Mouse (Mus musculus) limb, embryonic 10.5 days (tissue): ENCODE results near the gene Gnat1. TPM values are rescaled to one million over a fixed set of nuclear protein-coding genes. Genes with fewer than 3 reads are reported as not detected.

Experiments used
- DNase-seq: peaks from one replicate; pipeline ENCODE4 v3.0.0-alpha.2; 2017; ENCODE audit warnings: low spot score
- H3K27ac ChIP-seq: fragments of 300-500 bp; sonication (generic); 2 replicates; pipeline ENCODE4 v1.5.1; 2016; ENCODE audit warnings: mild to moderate bottlenecking
- H3K27me3 ChIP-seq: fragments of 300-500 bp; sonication (generic); 2 replicates; pipeline ENCODE4 v1.6.1; 2016; ENCODE audit warnings: low read depth, mild to moderate bottlenecking; ENCODE audit not compliant: poor library complexity, severe bottlenecking
- H3K36me3 ChIP-seq: fragments of 300-500 bp; sonication (generic); 2 replicates; pipeline ENCODE4 v1.6.1; 2016; ENCODE audit warnings: mild to moderate bottlenecking, moderate library complexity
- H3K4me1 ChIP-seq: fragments of 300-500 bp; sonication (generic); 2 replicates; pipeline ENCODE4 v1.6.1; 2016
- H3K4me3 ChIP-seq: fragments of 300-500 bp; sonication (generic); 2 replicates; pipeline ENCODE4 v1.5.1; 2016; ENCODE audit warnings: mild to moderate bottlenecking, moderate library complexity
- H3K9me3 ChIP-seq: fragments of 300-500 bp; sonication (generic); replicated peaks from 2 replicates; pipeline ENCODE4 v1.6.1; 2016; ENCODE audit warnings: mild to moderate bottlenecking
- WGBS: fragments of 180-500 bp; shearing (Covaris S2); methylation state at CpG from one replicate; pipeline ENCODE4 v1.1.7; 2016; 5-methylcytosine and 5-hydroxymethylcytosine counted together
- polyA plus RNA-seq: library from polyadenylated mRNA; unstranded; fragments of >200 nt; fragmentation: Nextera tagmentation; extraction: Ambion mirVana; gene quantifications from 2 replicates; pipeline ENCODE4 v1.2.1, GENCODE M21; 2016

Gnat1 gene
- polyA plus RNA-seq, 1 experiment from 2014 or later: 2.6 TPM

DNA sequence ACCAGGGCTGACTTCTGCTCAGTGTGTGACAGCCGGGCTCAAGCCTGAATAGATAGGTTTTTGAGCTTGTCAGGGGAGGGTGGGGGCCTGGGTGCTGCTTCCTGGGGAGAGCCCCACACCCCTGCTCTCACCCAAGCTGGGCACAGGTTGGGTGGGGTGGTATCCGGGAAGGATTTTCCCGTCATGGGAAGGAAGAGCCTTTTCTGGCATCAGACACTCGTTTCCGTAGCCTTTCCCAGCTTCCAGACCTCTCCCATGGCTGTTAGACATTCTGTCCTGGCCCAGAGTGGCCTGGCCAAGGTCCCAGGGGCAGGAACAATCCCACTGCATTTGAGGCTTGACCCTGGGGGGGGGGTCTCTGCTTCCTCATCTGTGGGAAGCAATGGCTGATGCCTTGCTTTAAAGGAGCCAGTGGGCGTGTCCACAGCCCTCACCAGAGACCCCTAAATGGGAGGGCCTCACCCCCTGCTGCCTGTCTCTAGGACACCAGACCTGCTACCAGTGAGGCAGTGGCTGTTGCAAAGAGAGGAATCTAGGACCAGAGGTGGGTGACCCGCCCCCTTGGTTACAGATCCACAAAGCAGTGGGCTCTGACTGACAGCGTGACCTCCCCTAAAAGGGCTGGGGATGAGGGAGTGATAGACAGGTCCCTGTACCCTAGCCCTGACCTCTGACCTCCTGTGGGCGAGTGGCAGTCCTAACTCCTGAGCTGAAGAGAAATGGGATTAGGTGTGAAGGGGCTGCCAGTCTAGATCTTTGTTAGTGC is 17.5 kb upstream of the Gnat1 start:
- no peaks in the 10 kb centered on the region for H3K27me3 ChIP-seq
- no peak for DNase-seq
- H3K4me3 ChIP-seq: 0 out of 2 replicates have a peak overlapping the region, but pooled peaks have one; percentile 38
- WGBS: 39% methylated on average over 9 of the region's 9 CpGs
- no peaks in the 10 kb centered on the region for H3K9me3 ChIP-seq
- peaks cover 96% of the 10 kb centered on the region for H3K36me3 ChIP-seq
- peaks cover 87% of the 10 kb centered on the region for H3K4me1 ChIP-seq
- peak overlapping the region; percentile 76 for H3K27ac ChIP-seq

DNA sequence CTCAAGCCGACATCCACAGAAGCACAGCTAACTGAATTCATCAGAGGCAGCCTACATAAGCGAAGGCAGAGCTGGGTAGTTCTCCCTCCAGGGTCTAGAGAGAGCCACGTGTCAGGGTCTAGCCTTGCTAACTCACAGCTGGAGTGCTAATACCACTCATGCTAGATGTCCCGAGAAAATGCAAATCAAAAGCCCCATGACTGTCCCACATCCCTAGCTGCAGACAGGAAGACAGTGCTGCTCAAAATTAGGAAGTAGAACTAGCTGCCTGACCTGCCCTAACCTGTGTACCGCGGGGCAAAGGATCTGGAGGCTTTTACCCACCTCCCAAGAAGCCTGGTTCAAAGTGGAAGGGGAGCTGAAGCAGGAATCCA is 16.6 kb upstream of the Gnat1 start:
- WGBS: 49% methylated on average over 6 of the region's 6 CpGs
- Histone ChIP-seq H3K4me3 (no peak overlapping the region), H3K9me3 (no peaks in the 10 kb centered on the region), H3K4me1 (peaks cover 77% of the 10 kb centered on the region), H3K36me3 (peaks cover 96% of the 10 kb centered on the region), H3K27me3 (no peaks in the 10 kb centered on the region), H3K27ac (peak overlapping the region; percentile 0; the same call in 1 of the 2 replicates)
- no peak for DNase-seq

DNA sequence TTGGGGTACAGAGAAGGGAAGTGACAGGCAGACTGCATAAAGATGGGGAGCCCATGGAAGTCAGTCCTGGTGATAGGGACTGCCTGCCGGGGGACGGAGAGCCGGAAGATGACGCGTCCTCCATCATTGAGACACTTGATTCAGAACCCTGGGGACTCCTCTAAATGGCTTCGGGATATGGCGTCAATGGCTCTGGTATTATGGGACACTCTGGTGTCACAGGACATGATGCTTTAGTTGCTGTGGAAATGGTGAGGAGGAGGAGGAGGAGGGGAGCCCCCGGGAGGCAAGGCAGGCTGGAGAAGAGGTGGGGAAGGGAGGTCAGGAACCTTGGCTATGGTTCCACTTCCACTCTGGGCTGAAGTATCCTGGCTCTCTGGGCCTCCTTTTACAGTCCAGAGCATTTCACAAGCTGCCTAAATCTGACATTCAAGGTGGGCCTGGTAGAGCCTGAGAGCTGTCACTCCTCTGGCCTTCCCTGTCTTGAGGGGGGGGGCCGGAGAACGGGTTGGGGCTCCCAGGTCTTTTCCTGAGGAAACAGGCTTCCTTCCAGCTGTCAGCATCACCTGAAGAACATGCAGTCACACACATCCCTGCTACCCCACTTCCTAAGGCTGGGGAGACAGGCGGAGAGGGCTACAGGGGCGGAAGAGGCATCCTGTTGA is 16.1 kb upstream of the Gnat1 start:
- Histone ChIP-seq H3K4me1 (peaks cover 72% of the 10 kb centered on the region), H3K4me3 (no peak overlapping the region), H3K36me3 (peaks cover 96% of the 10 kb centered on the region), H3K9me3 (no peaks in the 10 kb centered on the region), H3K27ac (peak overlapping the region; percentile 0; the same call in 1 of the 2 replicates), H3K27me3 (no peaks in the 10 kb centered on the region)
- DNase-seq: no peak
- WGBS: 89% methylated on average over 12 of the region's 12 CpGs

DNA sequence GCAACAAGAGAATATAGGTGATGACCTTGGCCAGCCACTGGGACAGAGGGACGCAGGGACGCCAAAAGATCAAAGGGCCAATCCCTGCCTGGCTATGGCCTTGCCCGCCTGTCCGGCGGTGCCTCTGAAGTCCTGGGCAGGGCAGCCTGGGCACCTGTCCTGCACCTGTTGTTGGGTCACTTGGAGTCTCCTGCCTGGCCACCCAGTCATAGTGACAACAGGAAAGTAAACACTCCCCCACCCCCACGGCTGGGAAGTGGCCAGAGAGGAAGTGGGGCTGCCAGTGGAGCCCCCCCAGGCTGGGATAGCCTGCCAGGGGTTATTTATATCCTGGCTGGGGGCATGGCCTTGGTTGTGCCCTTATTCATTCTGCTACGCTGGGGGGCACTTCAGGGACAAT is 15.1 kb upstream of the Gnat1 start:
- Histone ChIP-seq H3K4me1 (peaks cover 63% of the 10 kb centered on the region), H3K27ac (no peak overlapping the region; the same call in 1 of the 2 replicates), H3K9me3 (no peaks in the 10 kb centered on the region), H3K36me3 (peaks cover 97% of the 10 kb centered on the region), H3K27me3 (no peaks in the 10 kb centered on the region), H3K4me3 (no peak overlapping the region)
- DNase-seq: no peak
- WGBS: 78% methylated on average over 7 of the region's 7 CpGs

DNA sequence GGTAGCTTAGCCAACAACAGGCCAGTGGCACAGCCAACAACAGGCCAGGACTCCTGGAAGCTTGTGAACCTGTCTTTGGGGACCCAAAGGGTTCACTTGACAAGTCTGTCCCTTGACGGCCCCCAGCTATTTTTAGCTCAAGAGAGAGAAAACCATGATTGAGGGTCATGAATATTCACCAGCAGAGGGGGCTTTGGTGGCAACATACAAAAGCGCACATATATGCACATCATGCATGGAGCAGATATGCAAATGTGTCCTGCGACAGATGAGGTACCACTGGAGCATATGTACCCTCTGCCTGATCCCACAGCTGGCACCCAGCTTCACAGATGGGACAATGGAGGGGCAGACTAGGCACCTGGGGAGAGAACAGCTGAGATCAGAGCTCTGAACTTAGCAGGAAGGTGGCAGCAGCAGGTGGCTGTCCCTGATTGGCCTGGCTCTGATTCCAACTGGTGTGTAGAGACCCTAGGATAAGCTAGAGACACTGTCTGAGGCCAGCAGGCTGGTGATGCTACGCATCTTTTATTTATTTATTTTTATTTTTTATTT is 14.0 kb upstream of the Gnat1 start:
- DNase-seq: no peak
- H3K4me3 ChIP-seq: no peak overlapping the region
- 77% methylated on average over 4 of the region's 4 CpGs for WGBS
- H3K27me3 ChIP-seq: no peaks in the 10 kb centered on the region
- H3K4me1 ChIP-seq: peaks cover 51% of the 10 kb centered on the region
- no peaks in the 10 kb centered on the region for H3K9me3 ChIP-seq
- no peak overlapping the region; the same call in 1 of the 2 replicates for H3K27ac ChIP-seq
- H3K36me3 ChIP-seq: peaks cover 97% of the 10 kb centered on the region

DNA sequence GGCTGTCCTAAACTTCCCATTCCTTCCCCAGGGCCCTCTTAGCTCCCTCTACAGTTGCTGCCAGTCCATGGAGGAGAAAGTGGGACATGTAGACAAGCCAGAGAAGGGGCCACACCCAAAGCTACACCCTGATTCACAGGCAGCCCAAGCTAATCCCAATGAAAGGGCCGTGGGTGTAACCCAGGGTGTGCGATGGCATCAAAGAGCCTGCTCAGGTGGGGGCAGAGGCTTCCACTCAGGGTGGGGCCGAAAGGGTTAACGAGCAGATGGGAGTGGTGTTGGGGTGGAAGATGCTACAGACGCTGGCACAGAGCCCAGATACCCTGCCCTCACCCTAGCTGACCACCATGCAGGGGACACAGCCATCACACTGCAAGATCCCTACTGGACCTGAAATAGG is 13.3 kb upstream of the Gnat1 start:
- peaks cover 99% of the 10 kb centered on the region for H3K36me3 ChIP-seq

DNA sequence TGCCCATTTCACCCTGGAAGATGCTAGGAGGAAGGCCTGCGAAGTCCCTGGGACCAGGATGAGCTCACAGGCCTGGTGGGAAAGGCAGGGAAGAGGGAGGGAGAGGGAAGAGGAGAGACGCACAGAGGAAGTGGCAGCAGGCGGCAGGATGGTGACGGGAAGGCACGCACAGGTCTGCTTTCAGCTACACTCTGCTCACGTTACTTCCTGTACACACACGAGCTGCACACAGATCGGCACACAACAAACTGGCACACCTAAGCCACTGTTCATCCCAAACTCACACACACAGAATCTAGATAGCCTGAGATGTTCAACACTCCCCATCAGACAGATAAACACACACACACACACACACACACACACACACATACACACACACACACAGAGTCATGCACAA is 10.9 kb upstream of the Gnat1 start:
- Histone ChIP-seq H3K36me3 (peaks cover 99% of the 10 kb centered on the region), H3K27me3 (no peaks in the 10 kb centered on the region), H3K4me3 (no peak overlapping the region), H3K4me1 (peaks cover 20% of the 10 kb centered on the region), H3K27ac (no peak overlapping the region), H3K9me3 (no peaks in the 10 kb centered on the region)
- DNase-seq: no peak
- 79% methylated on average over 8 of the region's 8 CpGs for WGBS

More for the DNA sequence above, 13.3 kb upstream of the Gnat1 start:
- H3K4me3 ChIP-seq: no peak overlapping the region
- peaks cover 44% of the 10 kb centered on the region for H3K4me1 ChIP-seq
- DNase-seq: no peak
- no peaks in the 10 kb centered on the region for H3K27me3 ChIP-seq
- no peak overlapping the region for H3K27ac ChIP-seq
- 71% methylated on average over 5 of the region's 5 CpGs for WGBS
- no peaks in the 10 kb centered on the region for H3K9me3 ChIP-seq

DNA sequence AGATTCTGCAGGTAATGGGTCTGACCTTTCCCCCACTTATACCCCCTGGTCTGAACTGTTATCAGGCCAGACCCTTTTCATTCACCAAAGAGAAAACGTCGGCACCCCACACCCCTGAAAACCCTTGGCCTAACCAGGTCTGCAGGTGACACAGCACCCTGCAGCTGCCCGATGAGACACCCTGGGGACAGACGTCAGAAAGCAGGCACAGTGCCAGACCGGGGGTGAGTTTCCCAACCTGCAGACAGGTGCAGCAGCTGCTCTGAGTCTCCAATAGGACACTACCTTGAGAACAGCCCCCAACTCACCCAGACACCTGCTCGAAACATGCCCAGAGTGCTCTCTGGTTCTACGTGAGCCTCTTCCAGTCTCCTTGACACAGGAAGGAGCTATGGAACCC is 9.4 kb upstream of the Gnat1 start:
- DNase-seq: no peak
- Histone ChIP-seq H3K27ac (no peak overlapping the region), H3K27me3 (no peaks in the 10 kb centered on the region), H3K4me1 (peaks cover 10% of the 10 kb centered on the region), H3K4me3 (no peak overlapping the region), H3K36me3 (peaks cover 99% of the 10 kb centered on the region), H3K9me3 (no peaks in the 10 kb centered on the region)
- WGBS: 84% methylated on average over 7 of the region's 7 CpGs

DNA sequence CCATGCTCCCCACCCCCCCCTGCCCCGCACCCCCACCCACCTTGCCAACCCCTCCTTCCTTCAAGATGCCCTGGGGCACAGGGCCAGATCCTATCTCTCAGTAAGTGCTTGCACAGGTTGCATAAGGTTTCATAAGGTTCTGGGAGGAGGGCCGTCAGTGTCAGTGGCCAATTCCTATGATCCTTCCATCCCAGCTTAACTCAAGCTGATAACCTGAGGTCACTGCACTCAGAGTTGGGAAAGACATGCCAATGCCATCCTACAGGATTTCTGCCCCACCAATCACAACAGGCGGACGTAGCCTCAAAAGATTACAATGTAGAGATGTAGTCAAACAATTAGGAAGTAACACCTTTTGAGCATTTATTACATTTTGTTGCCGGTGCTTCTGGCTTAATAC is 8.9 kb upstream of the Gnat1 start:
- Histone ChIP-seq H3K4me3 (no peak overlapping the region), H3K4me1 (peaks cover 7% of the 10 kb centered on the region; the same call in 1 of the 2 replicates), H3K27me3 (no peaks in the 10 kb centered on the region), H3K36me3 (peaks cover 100% of the 10 kb centered on the region), H3K9me3 (no peaks in the 10 kb centered on the region), H3K27ac (no peak overlapping the region)
- DNase-seq: no peak
- 85% methylated on average over 5 of the region's 5 CpGs for WGBS

DNA sequence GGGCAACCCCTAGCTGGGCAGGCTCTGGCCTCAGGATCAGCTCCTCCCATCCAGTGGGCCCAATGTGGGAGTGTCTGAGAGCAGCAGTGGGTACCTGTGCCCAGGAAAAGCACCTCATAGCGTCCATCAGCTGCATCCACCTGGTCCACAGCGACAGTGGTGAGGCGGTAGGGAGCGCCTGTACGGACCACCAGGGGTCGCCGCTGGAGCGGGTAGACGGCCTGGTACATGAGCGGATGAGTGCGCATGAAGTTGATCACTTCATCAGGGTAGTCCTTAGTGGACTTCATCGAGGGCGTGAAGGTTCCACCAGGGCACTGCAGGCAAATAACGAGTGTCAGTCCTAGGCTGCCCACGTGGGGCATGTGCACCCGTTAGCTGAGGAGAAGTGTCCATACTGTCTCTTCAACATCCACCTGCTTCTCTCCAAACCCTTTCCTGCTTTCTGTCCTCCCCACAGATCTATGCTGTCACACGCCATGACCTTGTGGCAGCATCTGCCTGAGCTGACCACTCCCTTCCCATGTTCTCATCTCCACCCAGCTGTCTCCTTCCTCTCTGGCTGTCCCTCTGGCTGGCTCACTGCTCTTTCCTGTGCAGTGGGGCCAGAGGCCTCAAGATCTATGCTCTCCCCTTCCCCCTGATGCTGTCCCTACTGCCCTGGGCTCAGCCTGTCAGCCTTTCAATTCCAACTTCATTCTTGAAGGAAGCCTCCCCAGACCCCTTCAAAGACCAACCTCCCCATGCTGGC is 5.9 kb upstream of the Gnat1 start:
- Histone ChIP-seq H3K9me3 (no peaks in the 10 kb centered on the region), H3K27me3 (no peaks in the 10 kb centered on the region), H3K4me1 (peaks cover 5% of the 10 kb centered on the region; the same call in 1 of the 2 replicates), H3K27ac (no peak overlapping the region), H3K36me3 (peaks cover 95% of the 10 kb centered on the region), H3K4me3 (no peak overlapping the region)
- WGBS: 38% methylated on average over 17 of the region's 17 CpGs
- DNase-seq: peak; percentile 74

DNA sequence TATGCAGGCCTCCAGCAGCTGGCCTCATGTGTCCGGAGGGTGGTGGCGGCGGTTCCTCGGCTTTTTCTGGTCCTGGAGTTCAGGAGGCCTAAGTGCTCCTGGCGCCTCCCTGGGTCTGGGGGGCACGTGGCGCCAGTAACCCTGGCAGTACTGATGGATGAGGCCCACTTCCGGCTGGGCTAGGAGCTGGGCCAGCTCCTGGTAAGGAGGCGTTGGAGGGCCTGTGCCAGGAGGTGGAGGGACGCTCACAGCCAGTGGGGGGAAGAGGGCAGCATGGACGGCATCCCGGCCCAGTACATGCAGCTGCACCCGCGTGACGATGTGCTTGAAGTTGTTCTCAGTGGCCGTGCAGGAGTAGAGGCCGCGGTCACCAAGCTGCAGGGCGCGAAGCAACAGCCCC is 2.9 kb upstream of the Gnat1 start:
- no peak overlapping the region for H3K4me3 ChIP-seq
- peaks cover 5% of the 10 kb centered on the region for H3K27me3 ChIP-seq
- peak overlapping the region; percentile 58; the same call in 1 of the 2 replicates for H3K27ac ChIP-seq
- peaks cover 5% of the 10 kb centered on the region; the same call in 1 of the 2 replicates for H3K4me1 ChIP-seq
- H3K36me3 ChIP-seq: peaks cover 65% of the 10 kb centered on the region
- WGBS: 87% methylated on average over 20 of the region's 20 CpGs
- no peak for DNase-seq
- H3K9me3 ChIP-seq: no peaks in the 10 kb centered on the region

DNA sequence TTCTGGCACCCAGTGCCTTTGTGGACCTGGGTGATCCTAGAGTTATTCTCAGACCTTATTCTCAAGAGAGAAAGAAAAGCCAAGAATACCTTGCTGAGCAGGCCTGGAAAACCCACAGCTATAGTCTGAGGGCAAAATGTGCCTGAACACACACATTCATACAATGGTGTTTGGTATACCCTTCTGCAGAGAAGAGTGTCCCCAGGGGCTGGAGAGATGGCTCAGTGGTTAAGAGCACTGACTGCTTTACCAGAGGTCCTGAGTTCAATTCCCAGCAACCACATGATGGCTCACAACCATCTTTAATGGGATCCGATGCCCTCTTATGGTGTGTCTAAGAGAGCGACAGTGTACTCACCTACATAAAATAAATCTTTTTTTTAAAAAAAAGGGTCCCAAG is 651 bp downstream of the Gnat1 start:
- peaks cover 30% of the 10 kb centered on the region for H3K36me3 ChIP-seq
- WGBS: 94% methylated on average over 2 of the region's 2 CpGs
- peaks cover 30% of the 10 kb centered on the region for H3K4me1 ChIP-seq
- H3K4me3 ChIP-seq: no peak overlapping the region
- H3K27me3 ChIP-seq: peaks cover 40% of the 10 kb centered on the region
- H3K27ac ChIP-seq: no peak overlapping the region
- no peaks in the 10 kb centered on the region for H3K9me3 ChIP-seq
- no peak for DNase-seq
